Mouse (Mus musculus) heart, adult 2 months (tissue): ENCODE measurements at regions not wholly inside any gene's neighbourhood (a gene's known extent, or its start where the extent isn't known, plus 50 kb on each side); places are given as distances from the start of the nearest gene placed in this dataset.
A peak's percentile ranks its signal among the peaks of the same experiment; 100 is the strongest.

Experiments
- DNase-seq, 2 experiments: peaks; one replicate each; pipeline ENCODE4 v3.0.0; 2021
- H3K27ac ChIP-seq: fragments of 200-600 bp; 2 replicates; pipeline ENCODE4 v1.8.1; 2022
- H3K27me3 ChIP-seq: fragments of 200-500 bp; 2 replicates; pipeline ENCODE4 v1.6.1; 2012; ENCODE audit warnings: mild to moderate bottlenecking, low read length, inconsistent platforms, mixed read lengths; ENCODE audit not compliant: control insufficient read depth, insufficient read depth
- H3K36me3 ChIP-seq: fragments of 200-500 bp; 2 replicates; pipeline ENCODE4 v1.6.1; 2012; ENCODE audit warnings: low read length, inconsistent platforms; ENCODE audit not compliant: control insufficient read depth, insufficient read depth
- H3K4me1 ChIP-seq: fragments of 200-500 bp; 2 replicates; pipeline ENCODE4 v1.6.1; 2011; ENCODE audit warnings: low read length; ENCODE audit not compliant: control insufficient read depth, insufficient read depth
- H3K4me3 ChIP-seq: fragments of 200-600 bp; 2 replicates; pipeline ENCODE4 v1.8.1; 2022
- H3K79me2 ChIP-seq: fragments of 200-500 bp; replicated peaks from 2 replicates; pipeline ENCODE4 v1.6.1; 2012; ENCODE audit warnings: mild to moderate bottlenecking, inconsistent platforms, low read length, moderate library complexity, mixed read lengths; ENCODE audit not compliant: control insufficient read depth, insufficient read depth
- H3K9ac ChIP-seq: fragments of 200-500 bp; 2 replicates; pipeline ENCODE4 v1.6.1; 2012; ENCODE audit warnings: low read depth, mild to moderate bottlenecking, control low read depth, inconsistent platforms, low read length, mixed read lengths
- CTCF ChIP-seq: fragments of 200-600 bp; IDR thresholded peaks from 2 replicates; pipeline ENCODE4 v1.8.1; 2022; ENCODE audit warnings: antibody characterized with exemption, mild to moderate bottlenecking, moderate library complexity
- EP300 ChIP-seq: fragments of 200-500 bp; IDR thresholded peaks from 2 replicates; pipeline ENCODE4 v1.6.1; 2011; ENCODE audit warnings: low read depth, low read length, control low read depth; ENCODE audit not compliant: insufficient read depth
- POLR2A ChIP-seq: fragments of 200-500 bp; IDR thresholded peaks from 2 replicates; pipeline ENCODE4 v1.6.1; 2011; ENCODE audit warnings: mild to moderate bottlenecking, low read depth, low read length, control low read depth; ENCODE audit not compliant: insufficient read depth
- WGBS: fragments of 180-500 bp; shearing (Covaris S2); methylation state at CpG from one replicate; pipeline ENCODE4 v1.1.7; 2018; 5-methylcytosine and 5-hydroxymethylcytosine counted together
- intact Hi-C: fragments of 180-260 bp; cut with DNase I; formaldehyde crosslinking; loops from one replicate; pipeline ENCODE4 v1.15.1; 2025

DNA sequence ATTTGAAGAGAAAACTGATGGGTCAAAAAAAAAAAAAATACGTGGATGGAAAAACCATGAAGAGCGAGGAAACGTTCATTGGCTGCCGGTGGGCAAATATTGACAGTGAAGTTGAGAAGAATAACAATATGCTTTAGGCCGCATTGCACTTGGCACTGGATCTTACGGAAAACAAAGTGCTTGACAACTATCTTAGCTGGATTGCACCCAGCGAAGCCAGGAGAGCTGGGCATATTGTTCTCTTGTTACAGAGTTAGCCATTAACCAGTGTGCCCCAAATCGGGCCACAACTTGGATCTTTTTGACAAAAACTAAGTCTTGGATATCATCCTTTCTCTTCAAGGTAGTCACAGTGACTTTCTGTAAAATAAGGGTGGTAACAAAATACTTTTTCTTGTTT lies 143.3 kb downstream of the Ogfrl1 start:
- Histone ChIP-seq H3K36me3 (peaks cover 8% of the 10 kb centered on the region), H3K79me2 (no peaks in the 10 kb centered on the region), H3K27me3 (no peaks in the 10 kb centered on the region), H3K27ac (no peak overlapping the region), H3K4me3 (no peak overlapping the region), H3K9ac (no peak overlapping the region), H3K4me1 (peaks cover 7% of the 10 kb centered on the region)
- no peak for DNase-seq
- 86% methylated on average over 8 of the region's 8 CpGs for WGBS
- intact Hi-C loops: loop anchor here (5.0 kb wide), 1 partner anchor 42 kb away; no protein-coding TSS in a partner anchor
- TF ChIP-seq POLR2A (no peak), EP300 (no peak), CTCF (no peak)

DNA sequence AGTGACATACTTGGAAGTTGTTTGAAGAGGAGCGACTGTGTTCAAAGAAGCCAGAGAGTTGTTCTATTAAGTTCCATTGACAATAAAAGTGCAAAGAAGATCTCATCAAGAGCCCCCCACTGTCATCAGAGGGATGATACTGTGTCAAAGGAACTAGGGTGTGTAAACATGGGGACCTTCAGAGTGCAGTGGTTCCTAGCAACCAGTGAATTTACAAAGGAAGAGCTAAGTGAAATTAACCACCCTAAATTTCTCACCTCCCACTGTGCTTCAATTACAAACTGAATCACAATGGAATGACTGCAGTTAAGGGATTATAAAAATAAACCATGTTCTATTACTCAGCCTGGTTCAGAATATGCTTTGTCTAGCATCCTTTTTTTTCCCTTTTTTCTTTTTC lies 129.5 kb upstream of the 4933415F23Rik start:
- no peak overlapping the region for H3K27ac ChIP-seq
- H3K4me3 ChIP-seq: no peak overlapping the region
- TF ChIP-seq EP300: no peak
- no peak for TF ChIP-seq CTCF
- TF ChIP-seq POLR2A: no peak
- no peaks in the 10 kb centered on the region for H3K27me3 ChIP-seq
- H3K79me2 ChIP-seq: no peaks in the 10 kb centered on the region
- intact Hi-C loops: no loop called here
- no peaks in the 10 kb centered on the region for H3K36me3 ChIP-seq
- no peaks in the 10 kb centered on the region for H3K4me1 ChIP-seq
- H3K9ac ChIP-seq: no peak overlapping the region
- 88% methylated on average over 1 of the region's 1 CpGs for WGBS
- no peak for DNase-seq

- Histone ChIP-seq H3K27me3 (no peaks in the 10 kb centered on the region), H3K4me1 (no peaks in the 10 kb centered on the region), H3K9ac (no peak overlapping the region), H3K4me3 (no peak overlapping the region), H3K79me2 (no peaks in the 10 kb centered on the region), H3K36me3 (no peaks in the 10 kb centered on the region), H3K27ac (no peak overlapping the region)
- intact Hi-C loops: no loop called here
- no peak for DNase-seq
- TF ChIP-seq POLR2A (no peak), EP300 (no peak), CTCF (no peak)
- 63% methylated on average over 6 of the region's 6 CpGs for WGBS
These were observed 126.4 kb upstream of the 4933415F23Rik start for GRCm38 (mm10) chr1:23228478-23228877.

DNA sequence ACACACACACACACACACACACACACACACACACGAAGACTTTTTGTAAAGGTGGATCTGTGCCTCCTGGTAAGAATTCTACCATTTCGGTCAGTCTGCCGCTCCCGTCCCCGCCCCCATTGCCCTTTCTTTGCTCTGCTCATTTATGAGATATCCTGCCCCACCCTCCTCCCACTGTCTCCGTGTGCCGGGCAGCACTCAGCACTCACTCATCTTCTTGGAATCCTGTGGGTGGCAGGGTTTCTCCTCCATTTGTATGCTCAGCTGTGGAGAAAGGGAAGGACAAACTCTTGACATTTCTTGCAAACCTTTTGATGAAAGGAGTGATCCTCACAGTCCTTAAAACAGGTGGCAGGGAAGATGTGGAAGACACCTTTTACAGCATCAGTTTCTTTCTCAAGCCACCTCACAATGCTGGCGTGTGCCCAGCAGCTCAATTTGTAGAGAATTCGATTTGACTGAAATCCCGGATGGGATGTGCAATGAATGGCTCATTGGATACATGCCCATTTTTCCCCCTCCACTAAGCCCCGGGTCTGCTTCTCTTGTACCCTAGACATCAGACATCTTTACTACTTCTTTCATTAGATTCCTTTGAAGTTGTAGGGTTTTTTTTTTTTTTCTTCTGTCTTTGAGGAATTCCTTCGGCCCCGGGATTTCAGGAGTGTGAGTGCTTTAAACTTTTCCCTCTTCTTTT lies 112.6 kb upstream of the 4933415F23Rik start:
- H3K4me1 ChIP-seq: no peaks in the 10 kb centered on the region
- no peaks in the 10 kb centered on the region for H3K36me3 ChIP-seq
- H3K27ac ChIP-seq: no peak overlapping the region
- WGBS: 62% methylated on average over 13 of the region's 13 CpGs
- H3K27me3 ChIP-seq: no peaks in the 10 kb centered on the region
- no peak for DNase-seq
- no peak for TF ChIP-seq POLR2A
- TF ChIP-seq EP300: no peak
- no peak for TF ChIP-seq CTCF
- H3K4me3 ChIP-seq: no peak overlapping the region
- no peaks in the 10 kb centered on the region for H3K79me2 ChIP-seq
- intact Hi-C loops: loop anchor here (5.0 kb wide), 1 partner anchor 38 kb away; no protein-coding TSS in a partner anchor
- no peak overlapping the region for H3K9ac ChIP-seq

DNA sequence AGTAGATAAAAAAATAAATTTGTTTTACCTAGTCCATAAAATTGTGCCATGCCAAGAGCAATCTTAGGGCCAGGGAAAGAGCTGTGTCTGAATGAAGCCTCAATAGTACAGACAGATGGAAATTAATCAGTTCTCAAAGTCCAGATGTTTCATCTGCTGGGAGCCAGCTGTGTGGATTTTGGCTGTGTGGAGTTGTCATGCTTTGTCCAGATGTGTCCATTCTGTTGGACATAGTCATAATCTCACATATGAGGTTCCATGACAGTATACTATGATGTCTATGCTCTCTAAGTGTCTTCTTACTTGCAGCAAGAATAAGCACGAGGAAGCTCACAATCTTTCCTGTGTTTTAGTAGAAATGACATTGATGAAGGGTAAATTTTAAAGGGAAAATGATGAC lies 105.8 kb upstream of the 4933415F23Rik start:
- no peak overlapping the region for H3K4me3 ChIP-seq
- no peak overlapping the region for H3K9ac ChIP-seq
- WGBS: 44% methylated on average over 1 of the region's 1 CpGs
- peak in 1 of 2 experiments; percentile 26 for DNase-seq
- peaks cover 4% of the 10 kb centered on the region for H3K36me3 ChIP-seq
- intact Hi-C loops: no loop called here
- peaks cover 3% of the 10 kb centered on the region for H3K4me1 ChIP-seq
- H3K27ac ChIP-seq: no peak overlapping the region
- H3K27me3 ChIP-seq: no peaks in the 10 kb centered on the region
- no peaks in the 10 kb centered on the region for H3K79me2 ChIP-seq
- no peak for TF ChIP-seq EP300
- TF ChIP-seq CTCF: no peak
- TF ChIP-seq POLR2A: no peak

DNA sequence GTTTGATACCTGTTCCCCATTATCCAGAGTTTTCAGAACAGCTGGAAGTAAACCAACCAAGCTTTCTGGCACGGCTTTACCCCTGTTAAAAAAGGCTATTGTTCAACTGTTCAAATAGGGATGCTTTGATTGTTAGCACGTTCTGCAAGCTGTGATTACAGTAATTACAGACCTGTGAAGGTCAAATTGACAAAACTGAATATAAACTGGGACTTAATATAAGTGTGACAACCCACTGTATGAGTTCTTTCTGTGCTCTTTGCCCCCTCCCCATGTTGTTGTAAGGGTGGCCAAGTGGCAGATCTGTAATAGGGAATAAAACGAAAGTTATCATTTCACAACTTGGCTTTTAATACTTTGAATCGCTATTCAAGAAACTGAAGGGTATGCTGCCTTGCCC lies 105.0 kb upstream of the 4933415F23Rik start:
- Histone ChIP-seq H3K27me3 (no peaks in the 10 kb centered on the region), H3K9ac (no peak overlapping the region), H3K79me2 (no peaks in the 10 kb centered on the region), H3K36me3 (peaks cover 4% of the 10 kb centered on the region), H3K4me3 (no peak overlapping the region), H3K27ac (no peak overlapping the region), H3K4me1 (peaks cover 3% of the 10 kb centered on the region)
- no peak for DNase-seq
- 69% methylated on average over 4 of the region's 4 CpGs for WGBS
- intact Hi-C loops: no loop called here
- TF ChIP-seq POLR2A: no peak
- no peak for TF ChIP-seq CTCF
- TF ChIP-seq EP300: no peak
